Mouse (Mus musculus) liver, embryonic 15.5 days (tissue): ENCODE measurements around the gene Scimp. TPM values are rescaled to one million over a fixed set of nuclear protein-coding genes. Genes with fewer than 3 reads are reported as not detected.
"Not testable (repeated sequence)": the region's sequence is repeated elsewhere in the genome, so short reads cannot be mapped to it uniquely, and the experiment has no call there.

Experiments used
- ATAC-seq: fragments of 200-750 bp; cut with Nextera tagmentation; 2 replicates; pipeline ENCODE4 v1.8.0; 2017; ENCODE audit warnings: moderate number of reproducible peaks, mild to moderate bottlenecking, moderate library complexity; ENCODE audit not compliant: insufficient read depth
- H3K27ac ChIP-seq: fragments of 300-500 bp; sonication (generic); replicated peaks from 2 replicates; pipeline ENCODE4 v1.5.1; 2015; ENCODE audit warnings: mild to moderate bottlenecking, inconsistent platforms
- H3K27me3 ChIP-seq: fragments of 300-500 bp; sonication (generic); 2 replicates; pipeline ENCODE4 v1.6.1; 2015; ENCODE audit warnings: mild to moderate bottlenecking, inconsistent platforms
- H3K36me3 ChIP-seq: fragments of 300-500 bp; sonication (generic); replicated peaks from 2 replicates; pipeline ENCODE4 v1.6.1; 2015; ENCODE audit warnings: moderate library complexity, mild to moderate bottlenecking, inconsistent platforms
- H3K4me1 ChIP-seq: fragments of 300-500 bp; sonication (generic); replicated peaks from 2 replicates; pipeline ENCODE4 v1.6.1; 2015; ENCODE audit warnings: inconsistent platforms
- H3K4me2 ChIP-seq: fragments of 300-500 bp; sonication (generic); 2 replicates; pipeline ENCODE4 v1.6.1; 2015; ENCODE audit warnings: moderate library complexity, mild to moderate bottlenecking, inconsistent platforms
- H3K4me3 ChIP-seq: fragments of 300-500 bp; sonication (generic); replicated peaks from 2 replicates; pipeline ENCODE4 v1.5.1; 2015; ENCODE audit warnings: mild to moderate bottlenecking, inconsistent platforms
- H3K9ac ChIP-seq: fragments of 300-500 bp; sonication (generic); 2 replicates; pipeline ENCODE4 v1.6.1; 2015; ENCODE audit warnings: moderate library complexity, mild to moderate bottlenecking, inconsistent platforms
- H3K9me3 ChIP-seq: fragments of 300-500 bp; sonication (generic); replicated peaks from 2 replicates; pipeline ENCODE4 v1.6.1; 2016; ENCODE audit warnings: inconsistent platforms
- WGBS: fragments of 180-500 bp; shearing (Covaris S2); methylation state at CpG from one replicate; pipeline ENCODE4 v1.1.7; 2015; ENCODE audit warnings: mixed read lengths; ENCODE audit not compliant: insufficient replicate concordance; 5-methylcytosine and 5-hydroxymethylcytosine counted together
- polyA plus RNA-seq: library from polyadenylated mRNA; unstranded; fragments of >200 nt; fragmentation: Nextera tagmentation; extraction: Ambion mirVana; gene quantifications from 2 replicates; pipeline ENCODE4 v1.2.1, GENCODE M21; 2015

Scimp gene
- polyA plus RNA-seq, 1 experiment from 2014 or later = 0.47 TPM

DNA sequence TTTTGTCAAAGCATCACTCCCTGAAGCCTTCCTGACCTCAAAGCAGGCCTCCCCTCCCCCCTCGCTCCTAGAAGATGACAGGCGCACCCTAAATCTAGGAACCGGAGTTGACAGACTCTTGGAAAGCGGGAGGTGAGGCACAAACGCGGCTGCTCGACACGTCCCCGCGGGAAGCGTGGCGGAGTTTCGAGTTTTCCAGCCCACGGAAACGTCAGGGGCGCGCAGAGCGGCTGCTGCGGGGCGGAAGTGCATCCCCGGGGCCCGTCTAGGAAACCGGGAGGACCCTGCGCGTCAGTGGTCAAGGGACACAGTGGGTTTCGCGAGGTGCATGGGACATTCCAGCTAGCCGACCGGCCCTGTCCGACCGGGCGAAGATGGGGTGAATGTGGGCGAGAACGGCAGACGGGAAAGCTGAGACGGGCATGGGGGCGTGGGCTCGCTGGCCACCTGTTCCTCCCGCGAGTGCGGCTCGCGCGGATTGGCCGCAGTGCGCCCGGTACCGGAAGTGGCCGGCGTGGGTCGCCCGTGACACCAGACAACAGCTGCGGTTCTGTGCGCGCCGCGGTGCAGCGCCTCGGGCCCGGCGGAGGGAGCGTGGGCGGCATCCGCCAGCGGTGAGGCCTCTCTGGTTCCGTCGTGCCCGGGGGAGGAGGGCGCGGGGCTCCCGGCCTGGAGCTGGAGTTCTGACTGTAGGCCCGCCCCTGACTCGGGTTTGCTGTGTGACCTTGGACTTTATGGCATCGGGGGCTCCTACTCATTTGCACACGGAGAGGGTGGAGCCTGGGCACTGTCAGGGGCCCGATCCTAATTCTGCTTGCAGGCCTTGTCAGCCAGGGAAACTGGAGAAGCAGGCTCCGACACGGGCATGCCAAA, 48.2 kb downstream of the Scimp start, which contains the start of gene Zfp3:
Gene Zfp3 (plus strand): TSS at position 274 of the 873 bp plus-strand sequence.
- H3K9me3 ChIP-seq = no peaks in the 10 kb centered on the region
- H3K4me3 ChIP-seq = peak within 1 kb of the TSS; percentile 72
- peaks cover 24% of the 10 kb centered on the region for H3K4me1 ChIP-seq
- H3K4me2 ChIP-seq = peak within 1 kb of the TSS; percentile 85
- H3K27ac ChIP-seq = peak within 1 kb of the TSS; percentile 80
- peak; percentile 81 for ATAC-seq
- H3K27me3 ChIP-seq = peaks cover 10% of the 10 kb centered on the region
- no peaks in the 10 kb centered on the region for H3K36me3 ChIP-seq
- H3K9ac ChIP-seq = peak within 1 kb of the TSS; percentile 69
- WGBS = under 1% methylated on average over 78 of the region's 78 CpGs

DNA sequence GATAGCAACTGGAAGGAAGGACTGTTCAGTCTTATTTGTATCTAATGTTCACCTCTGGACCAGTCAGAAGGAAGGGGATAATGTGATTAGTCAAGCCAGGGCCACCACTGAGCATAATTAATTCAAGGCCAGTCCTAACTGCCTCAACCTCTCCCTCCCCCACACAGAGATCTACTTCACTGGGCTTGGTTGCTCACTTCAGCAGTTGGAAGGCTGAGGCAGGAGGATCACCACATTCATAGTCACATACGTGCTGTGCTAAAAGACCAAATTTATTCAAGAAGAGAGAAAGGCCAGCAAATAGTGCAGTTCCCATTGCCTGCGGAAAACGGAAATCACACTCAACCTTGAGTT, 48.8 kb downstream of the Scimp start:
- ATAC-seq = no peak
- no peaks in the 10 kb centered on the region for H3K36me3 ChIP-seq
- H3K9me3 ChIP-seq = no peaks in the 10 kb centered on the region
- peak overlapping the region; percentile 69; the same call in 1 of the 2 replicates for H3K9ac ChIP-seq
- H3K27me3 ChIP-seq = peaks cover 10% of the 10 kb centered on the region
- H3K4me1 ChIP-seq = peaks cover 24% of the 10 kb centered on the region
- 28% methylated on average over 3 of the region's 3 CpGs for WGBS
- H3K4me3 ChIP-seq = peak overlapping the region; percentile 72
- peak overlapping the region; percentile 85 for H3K4me2 ChIP-seq
- 0 out of 2 replicates have a peak overlapping the region, but pooled peaks have one; percentile 80 for H3K27ac ChIP-seq

DNA sequence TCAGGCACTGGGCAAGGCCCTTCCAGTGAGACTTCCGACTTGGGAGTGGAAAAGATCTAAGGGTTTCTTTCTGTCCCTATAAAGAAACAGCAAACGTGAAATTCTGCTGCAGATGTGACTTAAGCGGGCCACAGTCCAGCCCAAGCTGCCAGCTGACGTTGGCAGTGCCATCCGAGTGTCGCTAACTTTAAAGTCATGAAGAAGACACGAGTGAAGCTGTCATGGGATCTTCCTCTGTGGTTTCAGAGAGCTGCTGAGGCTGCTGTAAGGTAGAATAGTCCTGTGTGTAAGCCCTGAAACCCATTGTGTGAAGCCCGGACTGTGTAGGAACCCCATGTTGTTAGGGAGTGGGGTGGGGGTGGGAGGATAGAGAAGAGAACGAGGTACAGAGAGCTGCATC, 49.7 kb downstream of the Scimp start:
- Histone ChIP-seq H3K9me3 (no peaks in the 10 kb centered on the region), H3K27me3 (peaks cover 10% of the 10 kb centered on the region), H3K4me3 (no peak overlapping the region), H3K9ac (no peak overlapping the region), H3K27ac (no peak overlapping the region), H3K4me2 (no peak overlapping the region), H3K36me3 (no peaks in the 10 kb centered on the region), H3K4me1 (peaks cover 24% of the 10 kb centered on the region)
- no peak for ATAC-seq
- WGBS = 71% methylated on average over 9 of the region's 9 CpGs

DNA sequence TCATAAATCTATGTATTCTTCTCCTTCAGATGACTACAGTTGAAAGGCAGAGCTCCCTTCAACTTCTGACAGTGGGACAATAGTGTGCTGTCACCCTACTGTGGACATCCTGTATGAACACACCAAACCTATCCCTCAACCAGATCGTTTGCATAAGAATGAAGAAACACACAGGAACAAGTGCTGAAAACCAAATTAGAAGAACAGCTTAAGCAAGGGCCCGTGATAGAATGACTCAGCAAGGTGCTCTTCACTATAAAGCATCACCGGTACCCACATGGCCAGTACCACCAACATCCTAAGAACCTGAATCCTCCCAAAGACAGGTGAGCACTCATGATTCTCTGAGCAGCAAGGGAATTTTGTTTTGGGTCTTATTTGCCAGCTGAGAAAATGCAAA, 51.9 kb downstream of the Scimp start:
- H3K36me3 ChIP-seq, ATAC-seq, H3K9ac ChIP-seq, H3K4me2 ChIP-seq, H3K4me3 ChIP-seq, H3K27ac ChIP-seq, H3K9me3 ChIP-seq: not testable (repeated sequence)
- Histone ChIP-seq H3K27me3 (peaks cover 14% of the 10 kb centered on the region), H3K4me1 (peaks cover 17% of the 10 kb centered on the region)
- WGBS = 52% methylated on average over 3 of the region's 3 CpGs

DNA sequence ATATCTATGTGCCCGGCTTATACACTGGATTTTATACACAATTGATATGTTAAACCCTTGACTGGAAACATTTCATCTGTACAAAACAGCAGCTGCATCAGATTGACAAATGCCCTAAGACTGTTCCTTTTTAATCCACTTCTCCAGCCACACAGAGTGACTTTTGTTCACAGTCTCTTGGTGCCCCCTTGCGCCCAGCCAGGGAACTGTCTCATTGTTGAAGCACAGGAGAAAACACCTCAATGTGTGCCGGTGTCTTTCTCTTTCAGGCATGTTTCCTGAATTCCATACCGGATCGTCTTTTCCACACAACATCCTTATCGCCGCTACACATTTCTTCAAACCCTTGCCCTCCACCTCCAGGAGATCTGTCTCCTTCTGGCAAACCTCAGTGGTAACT, 56.7 kb downstream of the Scimp start:
- H3K9ac ChIP-seq = no peak overlapping the region
- WGBS = 5% methylated on average over 7 of the region's 7 CpGs
- 0 out of 2 replicates have a peak, but pooled peaks cover 6% of the 10 kb centered on the region for H3K4me1 ChIP-seq
- H3K36me3 ChIP-seq = no peaks in the 10 kb centered on the region
- ATAC-seq = no peak
- H3K4me3 ChIP-seq = no peak overlapping the region
- H3K9me3 ChIP-seq = no peaks in the 10 kb centered on the region
- no peak overlapping the region for H3K4me2 ChIP-seq
- H3K27ac ChIP-seq = no peak overlapping the region
- H3K27me3 ChIP-seq = 0 out of 2 replicates have a peak, but pooled peaks cover 4% of the 10 kb centered on the region

DNA sequence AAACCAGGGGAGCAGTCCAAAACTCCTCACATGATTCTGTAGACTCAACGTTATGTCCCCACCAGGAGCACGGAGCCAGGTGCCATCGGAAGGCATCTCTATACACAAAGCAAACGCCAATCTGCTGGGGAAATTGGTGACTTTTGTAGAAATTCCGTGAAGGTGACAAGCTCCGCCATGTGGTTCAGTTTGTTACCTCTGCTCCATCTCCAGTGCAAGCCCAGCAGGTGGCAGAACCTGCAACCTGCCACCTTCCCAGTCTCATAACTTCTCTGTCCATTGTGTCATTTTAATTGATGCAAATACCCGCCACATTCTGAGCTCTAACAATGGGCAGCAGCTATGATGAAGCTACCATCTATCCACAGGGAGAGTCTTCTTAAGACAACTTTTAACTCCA, 57.4 kb downstream of the Scimp start:
- 0 out of 2 replicates have a peak, but pooled peaks cover 6% of the 10 kb centered on the region for H3K4me1 ChIP-seq
- ATAC-seq = no peak
- 0 out of 2 replicates have a peak, but pooled peaks cover 4% of the 10 kb centered on the region for H3K27me3 ChIP-seq
- no peak overlapping the region for H3K9ac ChIP-seq
- H3K4me2 ChIP-seq = no peak overlapping the region
- no peak overlapping the region for H3K4me3 ChIP-seq
- no peak overlapping the region for H3K27ac ChIP-seq
- 59% methylated on average over 7 of the region's 7 CpGs for WGBS
- H3K9me3 ChIP-seq = no peaks in the 10 kb centered on the region
- H3K36me3 ChIP-seq = no peaks in the 10 kb centered on the region

DNA sequence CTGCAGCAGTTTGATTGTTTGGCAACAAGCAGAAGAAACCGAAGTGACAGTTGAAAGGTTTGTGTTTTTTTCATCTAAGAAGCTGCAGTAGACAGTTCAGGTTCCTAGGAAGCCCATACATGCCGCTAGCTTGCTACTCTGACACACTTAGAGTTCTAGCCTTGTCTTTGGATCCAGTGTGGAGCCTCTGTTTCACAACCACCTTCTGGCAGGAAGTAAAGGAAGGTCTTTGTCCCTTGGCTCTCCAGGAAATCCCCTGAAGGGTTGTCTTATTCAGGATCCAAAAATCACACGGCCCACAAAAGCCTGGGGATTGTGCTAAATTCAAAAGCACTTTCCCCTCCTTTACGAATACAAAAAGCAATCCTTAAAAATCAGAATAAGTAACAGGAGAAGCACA, 57.9 kb downstream of the Scimp start:
- H3K9ac ChIP-seq = no peak overlapping the region
- H3K9me3 ChIP-seq = no peaks in the 10 kb centered on the region
- H3K4me1 ChIP-seq = 0 out of 2 replicates have a peak, but pooled peaks cover 6% of the 10 kb centered on the region
- no peaks in the 10 kb centered on the region for H3K36me3 ChIP-seq
- no peak overlapping the region for H3K4me3 ChIP-seq
- no peak overlapping the region for H3K4me2 ChIP-seq
- H3K27me3 ChIP-seq = 0 out of 2 replicates have a peak, but pooled peaks cover 4% of the 10 kb centered on the region
- no peak overlapping the region for H3K27ac ChIP-seq
- 52% methylated on average over 4 of the region's 4 CpGs for WGBS
- ATAC-seq = no peak

DNA sequence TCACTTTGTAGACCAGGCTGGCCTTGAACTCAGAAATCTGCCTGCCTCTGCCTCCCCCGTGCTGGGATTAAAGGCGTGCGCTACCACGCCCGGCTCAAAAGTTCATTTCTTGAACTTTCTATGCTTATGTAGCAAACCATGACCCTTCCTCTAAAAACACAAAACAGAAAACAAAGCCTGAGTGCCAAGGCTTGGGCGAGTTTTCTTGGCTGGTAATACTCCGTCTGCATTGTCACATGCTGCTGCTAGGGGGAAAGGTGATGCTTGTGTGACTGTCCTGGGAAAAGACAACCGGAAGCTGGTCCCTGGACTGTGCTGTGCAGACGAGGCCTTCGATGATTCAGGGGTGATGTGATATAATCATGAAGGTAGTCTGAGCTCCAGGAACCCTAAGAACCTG, 59.2 kb downstream of the Scimp start:
- H3K27ac ChIP-seq = no peak overlapping the region
- H3K36me3 ChIP-seq = no peaks in the 10 kb centered on the region
- whole genome bisulfite sequencing = 67% methylated on average over 10 of the region's 10 CpGs
- ATAC-seq = no peak
- no peaks in the 10 kb centered on the region for H3K9me3 ChIP-seq
- H3K4me1 ChIP-seq = 0 out of 2 replicates have a peak, but pooled peaks cover 6% of the 10 kb centered on the region
- 0 out of 2 replicates have a peak, but pooled peaks cover 4% of the 10 kb centered on the region for H3K27me3 ChIP-seq
- no peak overlapping the region for H3K4me2 ChIP-seq
- no peak overlapping the region for H3K9ac ChIP-seq
- H3K4me3 ChIP-seq = no peak overlapping the region

DNA sequence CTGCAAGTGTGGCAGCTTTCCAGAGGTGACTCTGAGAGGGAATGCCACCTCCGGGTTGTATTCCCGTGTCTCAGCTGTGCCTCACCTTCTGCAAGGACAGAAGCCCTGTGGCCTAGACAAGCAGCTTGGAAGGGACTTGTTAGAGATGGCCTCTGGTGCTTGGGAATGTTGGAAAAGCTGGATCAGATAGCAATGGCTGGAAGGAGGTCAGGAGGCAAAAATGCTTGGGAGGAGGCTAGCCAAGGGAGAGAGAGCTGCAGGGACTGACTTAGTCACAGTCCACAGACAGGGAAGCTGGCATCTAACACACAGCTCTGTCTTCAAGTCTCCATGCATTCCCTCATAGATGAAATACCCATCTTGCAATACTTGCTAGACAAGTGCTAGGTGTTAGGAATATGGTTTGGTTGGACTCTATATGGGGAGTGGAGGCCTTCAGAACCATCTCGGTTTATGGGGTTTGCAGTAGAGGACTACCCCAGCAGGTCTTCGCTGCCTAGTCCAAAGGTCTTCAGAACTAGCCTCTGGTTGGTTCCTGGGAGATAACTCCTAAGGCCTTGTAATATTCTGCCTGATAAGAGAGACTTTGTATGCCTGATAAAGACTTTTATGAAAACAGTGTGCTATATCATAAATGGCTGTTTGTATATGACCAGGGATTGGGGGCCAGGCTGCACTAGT, 59.9 kb downstream of the Scimp start:
- 45% methylated on average over 4 of the region's 4 CpGs for WGBS
- 0 out of 2 replicates have a peak, but pooled peaks cover 6% of the 10 kb centered on the region for H3K4me1 ChIP-seq
- no peak overlapping the region for H3K4me3 ChIP-seq
- no peaks in the 10 kb centered on the region for H3K36me3 ChIP-seq
- H3K4me2 ChIP-seq = no peak overlapping the region
- no peak for ATAC-seq
- H3K27ac ChIP-seq = no peak overlapping the region
- no peak overlapping the region for H3K9ac ChIP-seq
- H3K27me3 ChIP-seq = 0 out of 2 replicates have a peak, but pooled peaks cover 4% of the 10 kb centered on the region
- H3K9me3 ChIP-seq = no peaks in the 10 kb centered on the region

DNA sequence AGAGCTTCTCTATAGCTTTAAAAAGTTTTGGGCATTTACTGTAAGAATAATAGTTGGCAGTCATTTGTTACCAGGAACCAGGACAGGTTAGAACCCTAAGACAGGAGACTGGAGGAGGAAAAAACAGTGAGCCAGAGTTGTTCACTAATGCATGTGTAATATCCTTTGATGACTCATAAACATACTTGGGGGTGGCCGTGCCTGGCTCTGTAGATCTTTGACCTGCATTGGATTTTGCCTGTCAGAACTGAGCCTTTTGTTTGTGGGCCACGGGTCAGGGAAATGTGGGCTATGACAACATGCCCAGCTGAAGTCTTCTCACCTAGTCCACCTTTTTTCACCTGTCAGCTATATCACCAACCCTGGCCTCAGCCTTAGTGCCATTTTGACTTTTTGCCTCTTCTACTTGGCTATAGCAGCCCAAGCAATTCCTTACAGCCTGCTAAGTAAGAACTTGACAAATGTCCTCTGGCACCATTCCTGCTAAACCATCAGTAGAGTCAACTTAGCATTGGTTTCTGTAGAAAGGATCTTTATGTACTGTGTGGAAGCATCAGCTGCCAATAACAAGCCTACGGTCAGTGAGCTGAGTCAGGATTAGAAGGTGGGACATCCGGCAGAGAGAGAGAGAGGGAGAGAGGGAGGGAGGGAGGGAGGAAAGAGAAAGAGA, 64.4 kb downstream of the Scimp start:
- no peak for ATAC-seq
- Histone ChIP-seq H3K9ac (no peak overlapping the region), H3K27me3 (peaks cover 3% of the 10 kb centered on the region; the same call in 1 of the 2 replicates), H3K9me3 (no peaks in the 10 kb centered on the region), H3K27ac (no peak overlapping the region), H3K4me1 (0 out of 2 replicates have a peak, but pooled peaks cover 10% of the 10 kb centered on the region), H3K4me3 (no peak overlapping the region), H3K36me3 (no peaks in the 10 kb centered on the region), H3K4me2 (no peak overlapping the region)
- 53% methylated on average over 4 of the region's 4 CpGs for WGBS
